Mouse (Mus musculus): ENCODE measurements at regions not wholly inside any gene's neighbourhood (a gene's known extent, or its start where the extent isn't known, plus 50 kb on each side); places are given as distances from the start of the nearest gene placed in this dataset.

DNA sequence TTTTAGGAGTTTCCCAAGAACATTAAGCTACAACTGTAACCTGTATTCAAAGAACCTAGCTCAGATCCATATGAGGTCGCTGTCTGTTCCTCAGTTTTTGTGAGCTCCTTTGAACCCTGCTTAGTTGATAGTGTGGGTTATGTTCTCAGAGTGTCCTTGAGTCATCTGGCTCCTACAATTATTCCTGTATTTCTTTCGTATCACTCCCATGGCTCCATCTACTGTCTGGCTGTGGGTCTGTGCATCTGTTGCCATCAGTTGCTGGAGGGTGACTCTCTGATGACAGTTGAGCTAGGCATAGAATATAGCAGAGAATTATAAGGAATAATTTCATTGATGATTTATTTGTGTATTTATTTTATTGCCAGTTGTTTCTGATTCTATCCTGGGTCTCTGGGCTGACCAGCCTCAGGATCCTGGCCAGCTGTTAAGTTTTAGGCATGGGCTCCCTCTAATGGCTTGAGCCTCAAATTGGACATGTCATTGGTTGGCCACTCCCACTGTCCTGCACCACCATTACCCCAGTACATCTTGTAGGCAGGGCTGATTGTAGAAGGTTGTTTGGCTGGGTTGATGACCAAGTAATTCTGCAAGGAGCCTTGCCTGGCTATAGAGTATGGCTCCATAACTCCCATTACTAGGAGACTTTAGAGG, 601.6 kb downstream of the Abca13 start:
- TF ChIP-seq CTCF (IDR thresholded peaks at IDR 0.05; ENCODE audit: insufficient read depth, low read length) (0 out of 2 replicates have a peak, but pooled peaks have one; percentile 14), POLR2A (IDR thresholded peaks at IDR 0.05; ENCODE audit: borderline replicate concordance, extremely low read depth, low read depth, low read length) (no peak)

Measured in lung, adult 2 months (tissue).